Comparison of ENCODE assay signal across 10 mouse cellular contexts in the genomic region with DNA sequence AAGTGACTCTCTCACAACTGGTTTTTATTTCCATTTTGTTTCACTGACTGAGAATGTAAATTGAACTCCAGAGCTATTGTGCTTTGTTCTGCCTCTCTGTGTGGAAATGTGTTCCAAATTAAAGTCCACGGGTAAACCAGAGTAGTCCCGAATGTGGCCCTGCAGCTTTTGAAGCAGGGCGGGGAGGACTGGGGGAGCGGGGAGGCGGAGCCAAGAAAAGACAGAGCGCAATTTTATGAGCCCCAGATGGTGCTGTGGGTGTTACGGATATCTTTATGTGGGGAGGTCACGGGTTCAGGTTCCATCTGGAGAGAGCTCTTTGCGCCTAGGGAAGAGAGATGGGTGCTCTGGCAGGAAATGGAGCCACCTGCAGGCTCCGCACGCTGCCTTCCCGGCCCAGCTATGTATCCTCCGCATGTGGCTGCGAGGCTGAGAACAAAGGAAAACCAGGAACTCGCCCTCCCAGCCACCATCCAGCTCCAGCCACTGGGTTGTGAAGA. TPM values are rescaled to one million over a fixed set of nuclear protein-coding genes. Genes with fewer than 3 reads are reported as not detected.
A peak's percentile ranks its signal among the peaks of the same experiment; 100 is the strongest.
DNase-seq lines count a peak whose midpoint lies in the region; ATAC-seq and TF ChIP-seq lines count a peak whose summit lies in the region.
"Had no signal": no experiment of that assay in that cellular context is flagged by ENCODE, and none has a peak within 500 bp of the region (broad histone marks: within the 10 kb centered on the region; RNA-seq: fewer than 3 reads in every experiment).

No protein-coding gene starts in this region.

- peak overlapping the region; percentile 21; the same call in 1 of the 2 replicates for H3K27ac ChIP-seq in intestine, postnatal 0 days (ENCODE audit: low read depth, low read length)
- no peak overlapping the region for H3K27ac ChIP-seq in midbrain, embryonic 16.5 days (ENCODE audit: low read length)
- H3K27ac ChIP-seq: liver, embryonic 14.5 days had no signal

- no peaks in the 10 kb centered on the region for H3K9me3 ChIP-seq in intestine, postnatal 0 days (ENCODE audit: control insufficient read depth)
- H3K9me3 ChIP-seq in midbrain, embryonic 16.5 days (replicated peaks; ENCODE audit: control insufficient read depth, low read length, poor library complexity, severe bottlenecking) = no peaks in the 10 kb centered on the region

- peak overlapping the region; percentile 17; the same call in 1 of the 2 replicates for H3K4me3 ChIP-seq in intestine, postnatal 0 days (ENCODE audit: low read depth, low read length)
- H3K4me3 ChIP-seq in midbrain, embryonic 16.5 days (ENCODE audit: low read depth, low read length) = peak overlapping the region; percentile 15

- TF ChIP-seq CTCF in intestine, postnatal 0 days (IDR thresholded peaks at IDR 0.05; ENCODE audit: low read depth) = peak; percentile 57

- peaks cover 5% of the 10 kb centered on the region; the same call in 1 of the 2 replicates for H3K4me1 ChIP-seq in intestine, postnatal 0 days (replicated peaks; ENCODE audit: control insufficient read depth, insufficient read depth, low read length)
- peaks cover 6% of the 10 kb centered on the region; the same call in 1 of the 2 replicates for H3K4me1 ChIP-seq in midbrain, embryonic 16.5 days (ENCODE audit: control insufficient read depth, insufficient read depth, low read length)

- H3K9ac ChIP-seq in intestine, postnatal 0 days (ENCODE audit: low read depth, low read length) = no peak overlapping the region
- peak overlapping the region; percentile 12; the same call in 1 of the 2 replicates for H3K9ac ChIP-seq in midbrain, embryonic 16.5 days (ENCODE audit: low read depth, low read length)
- H3K9ac ChIP-seq: liver, embryonic 14.5 days had no signal

- ATAC-seq in intestine, postnatal 0 days = peak; percentile 85
- peak; percentile 64; the same call in 1 of the 2 replicates for ATAC-seq in midbrain, embryonic 16.5 days

- WGBS in intestine, postnatal 0 days = under 1% methylated on average over 15 of the region's 15 CpGs
- 4% methylated on average over 15 of the region's 15 CpGs for WGBS in midbrain, embryonic 16.5 days

- intact Hi-C loops in left cerebral cortex, postnatal 36 days (cut with DNase I) = loop anchor here (5.0 kb wide), 1 partner anchor 192 kb away; no protein-coding TSS in a partner anchor

- peak overlapping the region; percentile 60 for H3K4me2 ChIP-seq in intestine, postnatal 0 days (replicated peaks; ENCODE audit: low read depth)
- H3K4me2 ChIP-seq in midbrain, embryonic 16.5 days (ENCODE audit: low read length) = peak overlapping the region; percentile 39

- DNase-seq in urinary bladder, adult 2 months (ENCODE audit: low spot score) = peak; percentile 29
- DNase-seq in urinary bladder, postnatal 10 days (ENCODE audit: low spot score) = no peak
- DNase-seq in gastrocnemius, postnatal 10 days = peak; percentile 24
- peak; percentile 44 to 46 for DNase-seq in left cerebral cortex, postnatal 36 days (ENCODE audit: low spot score in 2 of 2)
- peak; percentile 35 for DNase-seq in testis, postnatal 14 days (ENCODE audit: low spot score)
- no peak for DNase-seq in spleen, adult 12 weeks (ENCODE audit: low spot score)

- H3K36me3 ChIP-seq in intestine, postnatal 0 days (ENCODE audit: control insufficient read depth, insufficient read depth) = no peaks in the 10 kb centered on the region
- no peaks in the 10 kb centered on the region for H3K36me3 ChIP-seq in midbrain, embryonic 16.5 days (ENCODE audit: control insufficient read depth, insufficient read depth, low read length)

- H3K27me3 ChIP-seq in intestine, postnatal 0 days (replicated peaks; ENCODE audit: control insufficient read depth, insufficient read depth, low read length) = no peaks in the 10 kb centered on the region
- no peaks in the 10 kb centered on the region for H3K27me3 ChIP-seq in midbrain, embryonic 16.5 days (ENCODE audit: control insufficient read depth, insufficient read depth, low read depth, low read length)

RNA-seq across cellular contexts. Expression of gene Ror2, which starts 23.8 kb away (rescaled TPM):
- 8.6 and 11.7 TPM in 2 replicates for polyA plus RNA-seq in urinary bladder, adult 2 months (2012; rRNA removed)
- total RNA-seq in gastrocnemius, postnatal 10 days (2021) = 1 to 10 TPM; 3.3 to 4.6 TPM
- polyA plus RNA-seq in intestine, postnatal 0 days (2015; fragmentation: Nextera tagmentation; extraction: Ambion mirVana) = 8.3 and 9.8 TPM in 2 replicates
- total RNA-seq in left cerebral cortex, postnatal 36 days (2021) = 1 to 10 TPM; 1.3 to 1.5 TPM
- 2.0 and 2.4 TPM in 2 replicates for polyA plus RNA-seq in midbrain, embryonic 16.5 days (2015; fragmentation: Nextera tagmentation; extraction: Ambion mirVana)
- total RNA-seq: MEL had no signal

Comparison
In these comparisons a context has a peak if more than half of its experiments do, and no peak if none do; other contexts are left out.
1. DNase-seq: peak in urinary bladder, adult 2 months (single experiment), gastrocnemius, postnatal 10 days (single experiment), left cerebral cortex, postnatal 36 days (2 of 2) and testis, postnatal 14 days (single experiment); none in urinary bladder, postnatal 10 days (single experiment) and spleen, adult 12 weeks (single experiment).